Mouse (Mus musculus) forebrain, embryonic 12.5 days (tissue): ENCODE measurements around the gene Rps6ka5. TPM values are rescaled to one million over a fixed set of nuclear protein-coding genes. Genes with fewer than 3 reads are reported as not detected.

ENCODE experiments used
- ATAC-seq: fragments of 200-750 bp; cut with Nextera tagmentation; 2 replicates; pipeline ENCODE4 v1.8.0; 2017; ENCODE audit warnings: moderate TSS enrichment; ENCODE audit not compliant: low FRiP score
- H3K27ac ChIP-seq: fragments of 300-500 bp; sonication (generic); 2 replicates; pipeline ENCODE4 v1.5.1; 2016; ENCODE audit warnings: mild to moderate bottlenecking
- H3K27me3 ChIP-seq: fragments of 300-500 bp; sonication (generic); 2 replicates; pipeline ENCODE4 v1.6.1; 2016; ENCODE audit warnings: mild to moderate bottlenecking
- H3K36me3 ChIP-seq: fragments of 300-500 bp; sonication (generic); replicated peaks from 2 replicates; pipeline ENCODE4 v1.6.1; 2016; ENCODE audit warnings: mild to moderate bottlenecking
- H3K4me1 ChIP-seq: fragments of 300-500 bp; sonication (generic); 2 replicates; pipeline ENCODE4 v1.6.1; 2016
- H3K4me2 ChIP-seq: fragments of 300-500 bp; sonication (generic); 2 replicates; pipeline ENCODE4 v1.6.1; 2016; ENCODE audit warnings: mild to moderate bottlenecking, moderate library complexity
- H3K4me3 ChIP-seq: fragments of 300-500 bp; sonication (generic); replicated peaks from 2 replicates; pipeline ENCODE4 v1.5.1; 2016; ENCODE audit warnings: mild to moderate bottlenecking
- H3K9ac ChIP-seq: fragments of 300-500 bp; sonication (generic); 2 replicates; pipeline ENCODE4 v1.6.1; 2016; ENCODE audit warnings: mild to moderate bottlenecking
- H3K9me3 ChIP-seq: fragments of 300-500 bp; sonication (generic); 2 replicates; pipeline ENCODE4 v1.6.1; 2016
- WGBS: fragments of 180-500 bp; shearing (Covaris S2); methylation state at CpG from one replicate; pipeline ENCODE4 v1.1.7; 2016; 5-methylcytosine and 5-hydroxymethylcytosine counted together
- polyA plus RNA-seq: library from polyadenylated mRNA; unstranded; fragments of >200 nt; fragmentation: Nextera tagmentation; extraction: Ambion mirVana; gene quantifications from 2 replicates; pipeline ENCODE4 v1.2.1, GENCODE M21; 2016

Gene Rps6ka5
- polyA plus RNA-seq, 1 experiment from 2014 or later: 6.5 TPM

GRCm38 (mm10) chr12:100533209-100533608 is 193.6 kb downstream of the Rps6ka5 start:
- H3K4me3 ChIP-seq: no peak overlapping the region
- WGBS: 85% methylated on average over 4 of the region's 4 CpGs
- no peaks in the 10 kb centered on the region for H3K9me3 ChIP-seq
- H3K36me3 ChIP-seq: no peaks in the 10 kb centered on the region
- no peak overlapping the region for H3K4me2 ChIP-seq
- H3K9ac ChIP-seq: no peak overlapping the region
- H3K27me3 ChIP-seq: no peaks in the 10 kb centered on the region
- peaks cover 24% of the 10 kb centered on the region for H3K4me1 ChIP-seq
- no peak for ATAC-seq
- no peak overlapping the region for H3K27ac ChIP-seq

GRCm38 (mm10) chr12:100531740-100532139 is 195.0 kb downstream of the Rps6ka5 start:
- H3K4me1 ChIP-seq: peaks cover 37% of the 10 kb centered on the region
- ATAC-seq: no peak
- WGBS: 83% methylated on average over 1 of the region's 1 CpGs

GRCm38 (mm10) chr12:100530871-100531270 is 195.9 kb downstream of the Rps6ka5 start:
- Histone ChIP-seq H3K9me3 (no peaks in the 10 kb centered on the region), H3K4me3 (no peak overlapping the region), H3K4me1 (peaks cover 37% of the 10 kb centered on the region), H3K36me3 (no peaks in the 10 kb centered on the region), H3K9ac (no peak overlapping the region), H3K4me2 (no peak overlapping the region), H3K27me3 (no peaks in the 10 kb centered on the region), H3K27ac (no peak overlapping the region)
- no peak for ATAC-seq
- 85% methylated on average over 5 of the region's 5 CpGs for WGBS

More at GRCm38 (mm10) chr12:100531740-100532139, 195.0 kb downstream of the Rps6ka5 start:
- no peaks in the 10 kb centered on the region for H3K36me3 ChIP-seq
- no peak overlapping the region for H3K4me3 ChIP-seq
- H3K27me3 ChIP-seq: no peaks in the 10 kb centered on the region
- H3K9ac ChIP-seq: no peak overlapping the region
- no peak overlapping the region for H3K27ac ChIP-seq
- H3K4me2 ChIP-seq: no peak overlapping the region
- H3K9me3 ChIP-seq: no peaks in the 10 kb centered on the region

DNA sequence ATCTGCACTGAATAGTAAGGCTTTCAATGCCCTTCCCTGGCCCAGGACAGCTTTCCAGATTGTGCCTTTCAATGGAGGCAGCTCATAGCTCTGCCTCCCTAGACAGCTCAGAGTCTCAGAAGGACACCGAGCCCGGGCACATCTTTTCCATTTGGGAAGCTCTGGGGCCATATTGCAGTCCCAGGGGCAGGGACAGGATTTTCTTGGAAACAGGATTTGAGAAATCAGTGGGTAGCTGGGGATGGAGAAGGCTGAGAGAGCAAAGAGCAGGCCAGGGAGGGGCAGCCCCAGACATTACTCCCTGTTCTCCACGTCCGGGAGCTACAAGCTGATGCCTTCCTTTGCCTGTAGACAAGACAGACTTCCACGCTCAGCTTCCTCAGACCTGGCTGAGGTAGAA is 197.1 kb downstream of the Rps6ka5 start:
- H3K27ac ChIP-seq: no peak overlapping the region
- peaks cover 33% of the 10 kb centered on the region for H3K4me1 ChIP-seq
- H3K4me2 ChIP-seq: no peak overlapping the region
- no peaks in the 10 kb centered on the region for H3K36me3 ChIP-seq
- no peaks in the 10 kb centered on the region for H3K27me3 ChIP-seq
- H3K4me3 ChIP-seq: no peak overlapping the region
- no peak overlapping the region for H3K9ac ChIP-seq
- no peak for ATAC-seq
- no peaks in the 10 kb centered on the region for H3K9me3 ChIP-seq
- WGBS: 74% methylated on average over 5 of the region's 5 CpGs

GRCm38 (mm10) chr12:100529172-100529571 is 197.6 kb downstream of the Rps6ka5 start:
- Histone ChIP-seq H3K9ac (no peak overlapping the region), H3K9me3 (no peaks in the 10 kb centered on the region), H3K36me3 (no peaks in the 10 kb centered on the region), H3K27me3 (no peaks in the 10 kb centered on the region), H3K27ac (no peak overlapping the region), H3K4me2 (no peak overlapping the region), H3K4me1 (peaks cover 28% of the 10 kb centered on the region), H3K4me3 (no peak overlapping the region)
- no peak for ATAC-seq
- WGBS: 40% methylated on average over 8 of the region's 8 CpGs

DNA sequence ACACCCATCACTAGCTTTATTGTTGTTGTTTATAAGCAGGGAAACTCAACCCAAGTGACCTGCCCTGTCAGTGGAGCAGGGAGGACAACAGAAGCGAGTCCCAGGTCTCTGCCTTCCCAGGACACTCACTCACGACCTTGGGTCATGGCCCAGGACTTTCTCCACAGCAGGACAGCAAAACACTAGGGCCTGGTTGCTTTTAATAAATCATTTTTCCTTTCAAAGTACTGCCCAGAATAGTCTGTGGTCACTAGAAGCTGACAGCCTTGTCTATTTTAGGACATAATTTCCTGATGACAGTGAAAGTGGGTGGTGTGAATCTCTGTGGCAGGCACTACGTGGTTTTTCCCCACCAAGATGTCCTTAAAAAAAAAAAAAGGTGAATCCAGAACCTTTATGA is 198.5 kb downstream of the Rps6ka5 start:
- Histone ChIP-seq H3K9me3 (no peaks in the 10 kb centered on the region), H3K27ac (no peak overlapping the region), H3K9ac (no peak overlapping the region), H3K4me1 (peaks cover 24% of the 10 kb centered on the region), H3K4me3 (no peak overlapping the region), H3K27me3 (no peaks in the 10 kb centered on the region), H3K4me2 (no peak overlapping the region), H3K36me3 (no peaks in the 10 kb centered on the region)
- no peak for ATAC-seq
- 84% methylated on average over 3 of the region's 3 CpGs for whole genome bisulfite sequencing

- no peaks in the 10 kb centered on the region for H3K36me3 ChIP-seq
- H3K27me3 ChIP-seq: no peaks in the 10 kb centered on the region
- H3K4me1 ChIP-seq: peaks cover 24% of the 10 kb centered on the region
- 8% methylated on average over 9 of the region's 9 CpGs for WGBS
- no peak overlapping the region for H3K9ac ChIP-seq
- peak; percentile 99 for ATAC-seq
- no peak overlapping the region for H3K27ac ChIP-seq
- peak overlapping the region; percentile 6; the same call in 1 of the 2 replicates for H3K4me3 ChIP-seq
- peak overlapping the region; percentile 45 for H3K4me2 ChIP-seq
- no peaks in the 10 kb centered on the region for H3K9me3 ChIP-seq
These were observed 199.0 kb downstream of the Rps6ka5 start for GRCm38 (mm10) chr12:100527753-100528152.

- Histone ChIP-seq H3K9ac (no peak overlapping the region), H3K27ac (no peak overlapping the region), H3K36me3 (no peaks in the 10 kb centered on the region), H3K27me3 (no peaks in the 10 kb centered on the region), H3K4me2 (peak overlapping the region; percentile 45), H3K4me3 (peak overlapping the region; percentile 6; the same call in 1 of the 2 replicates), H3K4me1 (peaks cover 24% of the 10 kb centered on the region), H3K9me3 (no peaks in the 10 kb centered on the region)
- no peak; the same call in 1 of the 2 replicates for ATAC-seq
- WGBS: 66% methylated on average over 9 of the region's 9 CpGs
These were observed 199.5 kb downstream of the Rps6ka5 start for GRCm38 (mm10) chr12:100527241-100527640.

- ATAC-seq: no peak
- Histone ChIP-seq H3K27ac (no peak overlapping the region), H3K27me3 (peaks cover 5% of the 10 kb centered on the region; the same call in 1 of the 2 replicates), H3K4me3 (no peak overlapping the region), H3K9ac (no peak overlapping the region), H3K4me2 (no peak overlapping the region), H3K9me3 (no peaks in the 10 kb centered on the region), H3K36me3 (no peaks in the 10 kb centered on the region), H3K4me1 (peaks cover 25% of the 10 kb centered on the region)
- WGBS: 73% methylated on average over 1 of the region's 1 CpGs
These were observed 200.8 kb downstream of the Rps6ka5 start for GRCm38 (mm10) chr12:100525939-100526338.

DNA sequence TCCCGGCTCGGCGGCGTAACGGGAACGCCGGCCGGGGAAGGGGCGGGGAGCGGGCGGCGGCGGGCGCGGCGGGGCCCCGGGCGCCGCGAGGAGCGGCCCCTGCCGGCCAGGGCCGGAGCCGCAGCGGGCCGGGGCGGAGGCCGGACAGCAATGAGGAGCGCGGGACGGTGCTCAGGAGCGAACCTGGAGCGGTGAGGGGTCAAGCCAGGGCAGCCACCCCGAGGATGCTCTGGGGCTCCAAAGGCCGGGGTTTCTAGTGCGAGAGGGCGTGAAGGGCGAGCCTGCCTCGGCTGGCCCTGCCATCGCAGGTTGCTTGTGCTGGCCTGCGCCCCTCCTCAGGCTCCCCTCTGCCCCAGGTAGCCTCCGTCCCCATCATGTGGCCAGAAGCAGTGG is 206.0 kb downstream of the Rps6ka5 start, which contains the start of gene Ttc7b:
Gene Ttc7b, minus strand, starts transcription at position 33 of the 393 bp plus-strand sequence.
- Histone ChIP-seq H3K9me3 (no peaks in the 10 kb centered on the region), H3K36me3 (peaks cover under 1% of the 10 kb centered on the region; the same call in 1 of the 2 replicates), H3K27ac (peak within 1 kb of the TSS; percentile 81), H3K27me3 (peaks cover 5% of the 10 kb centered on the region; the same call in 1 of the 2 replicates), H3K4me1 (peaks cover 27% of the 10 kb centered on the region), H3K4me2 (peak within 1 kb of the TSS; percentile 86), H3K9ac (peak within 1 kb of the TSS; percentile 89), H3K4me3 (peak within 1 kb of the TSS; percentile 89)
- ATAC-seq: peak; percentile 74
- WGBS: 3% methylated on average over 36 of the region's 42 CpGs

DNA sequence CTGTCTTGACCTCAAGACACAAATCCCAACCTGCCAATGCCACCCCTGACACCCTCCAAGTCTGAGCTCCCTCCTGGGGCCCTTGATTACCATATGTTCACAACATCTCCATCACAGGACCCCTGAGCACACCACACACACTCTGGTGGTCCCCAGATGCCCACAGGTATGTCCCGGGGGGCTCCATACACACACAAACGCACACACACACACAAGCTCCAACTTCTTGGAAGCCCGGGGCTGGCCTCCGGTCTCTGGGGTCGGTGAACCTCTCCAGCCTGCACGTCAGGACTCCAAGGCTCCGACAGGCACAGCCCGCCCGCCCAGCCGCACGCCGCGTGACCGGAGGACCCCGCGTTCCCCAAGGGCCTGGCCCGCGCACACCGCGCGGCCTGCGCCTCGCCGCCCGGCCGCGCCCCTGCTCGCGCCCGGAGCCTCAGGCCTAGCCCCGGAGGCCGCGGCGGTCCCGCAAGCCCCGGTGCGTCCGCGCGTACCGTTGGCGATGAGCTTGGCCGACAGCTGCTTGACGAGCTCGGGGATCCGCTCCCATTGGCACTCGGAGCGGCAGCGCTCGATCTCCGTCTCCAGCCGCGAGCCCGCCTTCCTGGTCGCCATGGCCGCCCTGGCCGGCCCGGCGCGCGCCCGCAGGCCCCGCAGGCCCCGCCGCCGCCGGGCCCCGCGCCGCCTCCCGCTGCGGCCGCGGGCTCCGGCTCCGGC is 206.5 kb downstream of the Rps6ka5 start:
- WGBS: under 1% methylated on average over 68 of the region's 76 CpGs
- H3K9ac ChIP-seq: peak overlapping the region; percentile 89
- peaks cover 5% of the 10 kb centered on the region; the same call in 1 of the 2 replicates for H3K27me3 ChIP-seq
- peaks cover 3% of the 10 kb centered on the region; the same call in 1 of the 2 replicates for H3K36me3 ChIP-seq
- H3K4me2 ChIP-seq: peak overlapping the region; percentile 86
- H3K4me1 ChIP-seq: peaks cover 27% of the 10 kb centered on the region
- H3K27ac ChIP-seq: peak overlapping the region; percentile 81
- H3K9me3 ChIP-seq: no peaks in the 10 kb centered on the region
- ATAC-seq: peak; percentile 64
- H3K4me3 ChIP-seq: peak overlapping the region; percentile 89

DNA sequence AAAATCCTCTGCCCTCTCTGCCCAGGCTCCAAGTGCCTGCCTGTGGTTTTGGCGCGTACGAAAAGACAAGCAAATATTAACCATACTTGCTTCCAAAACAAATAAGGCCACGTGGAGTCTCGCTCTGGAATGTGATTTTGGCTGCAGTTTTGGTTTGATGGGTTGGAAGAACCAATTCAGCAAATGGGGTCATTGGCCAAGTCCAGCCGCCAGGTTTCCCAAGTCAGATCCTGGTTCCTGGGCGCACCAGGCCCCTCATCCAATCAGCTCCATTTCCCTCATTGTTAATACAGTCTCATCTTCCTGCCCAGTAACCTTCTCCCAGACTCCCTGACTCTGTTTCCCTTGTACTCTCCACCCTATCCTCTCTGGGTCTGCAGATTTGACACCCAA is 207.1 kb downstream of the Rps6ka5 start:
- 0 out of 2 replicates have a peak overlapping the region, but pooled peaks have one; percentile 81 for H3K27ac ChIP-seq

More for the DNA sequence above, 207.1 kb downstream of the Rps6ka5 start:
- peak overlapping the region; percentile 86 for H3K4me2 ChIP-seq
- peak overlapping the region; percentile 89 for H3K9ac ChIP-seq
- WGBS: 57% methylated on average over 7 of the region's 7 CpGs
- H3K36me3 ChIP-seq: peaks cover 3% of the 10 kb centered on the region; the same call in 1 of the 2 replicates
- peak overlapping the region; percentile 89 for H3K4me3 ChIP-seq
- H3K9me3 ChIP-seq: no peaks in the 10 kb centered on the region
- H3K27me3 ChIP-seq: peaks cover 5% of the 10 kb centered on the region; the same call in 1 of the 2 replicates
- no peak; the same call in 1 of the 2 replicates for ATAC-seq
- H3K4me1 ChIP-seq: peaks cover 27% of the 10 kb centered on the region
